Mouse (Mus musculus): ENCODE measurements around the gene Rab3ip.

The Rab3ip gene

GRCm38 (mm10) chr10:116950009-116950769 is at the start of gene Rab3ip:
Gene Rab3ip (minus strand): TSS chr10:116950769.
- under 1% methylated on average over 99 of the region's 103 CpGs for WGBS

DNA sequence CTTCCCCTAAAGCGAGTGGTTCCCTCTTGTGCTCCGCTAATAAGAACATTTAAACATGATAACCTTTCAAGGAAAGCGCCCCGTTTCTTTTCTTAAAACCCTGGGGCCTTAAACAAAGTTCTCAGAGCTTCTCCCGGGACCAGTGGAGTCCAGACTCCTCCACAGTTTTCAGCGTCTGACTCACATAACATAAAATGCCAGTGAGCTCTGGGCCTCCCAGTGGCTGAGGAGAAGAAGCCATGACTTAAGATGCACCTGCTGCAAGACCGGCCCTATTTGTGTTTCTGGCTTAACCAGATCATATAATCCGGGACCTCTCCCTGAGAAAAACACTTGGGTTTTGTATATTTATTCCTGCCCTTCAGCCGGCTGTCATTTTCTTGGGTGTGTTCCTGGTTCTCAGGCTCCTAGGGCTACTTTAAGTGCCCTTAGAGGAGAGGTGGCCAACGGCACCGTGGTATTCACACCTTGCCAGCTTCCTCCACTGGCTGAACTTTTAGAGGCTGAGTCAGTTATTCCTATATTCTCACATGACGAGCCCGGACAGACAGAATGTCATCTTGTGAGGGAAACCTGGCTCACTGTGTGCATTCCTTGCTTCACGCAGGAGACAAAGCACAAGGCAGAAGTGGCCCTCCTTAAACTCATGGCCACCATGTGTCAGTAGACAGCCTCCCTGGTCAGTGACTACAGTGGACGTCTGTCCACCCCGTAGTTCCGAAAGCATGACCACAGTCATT is 48.3 kb upstream of the Rab3ip start:
- WGBS = 84% methylated on average over 17 of the region's 17 CpGs

- WGBS = 61% methylated on average over 6 of the region's 6 CpGs
Measured at GRCm38 (mm10) chr10:116996236-116996600, 45.6 kb upstream of the Rab3ip start.

GRCm38 (mm10) chr10:116995584-116996235 is 45.1 kb upstream of the Rab3ip start:
- 80% methylated on average over 6 of the region's 6 CpGs for WGBS

GRCm38 (mm10) chr10:116995162-116995561 is 44.6 kb upstream of the Rab3ip start:
- WGBS = 88% methylated on average over 5 of the region's 5 CpGs

DNA sequence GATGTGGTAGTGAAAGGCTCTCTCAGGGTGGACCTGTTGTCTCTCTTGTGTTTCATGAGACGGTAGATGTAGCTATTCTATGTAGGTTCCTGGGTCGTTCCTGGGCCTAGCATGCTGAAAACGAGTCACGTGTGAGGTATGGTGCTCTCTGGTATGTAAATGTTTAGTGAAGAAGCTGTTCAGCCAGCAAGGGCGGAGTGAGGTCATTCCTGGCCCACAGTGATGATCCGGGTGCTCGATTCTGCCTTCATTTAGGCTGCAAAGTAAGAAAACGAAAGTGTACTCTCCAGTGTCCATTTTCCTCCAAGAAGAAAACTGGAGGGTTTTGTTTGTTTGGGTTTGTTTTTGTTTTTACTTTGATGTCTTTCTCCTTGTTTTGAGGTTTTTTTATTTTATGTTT is 43.4 kb upstream of the Rab3ip start:
- 89% methylated on average over 8 of the region's 8 CpGs for WGBS

- WGBS = 69% methylated on average over 21 of the region's 21 CpGs
Measured at GRCm38 (mm10) chr10:116986264-116987082, 35.9 kb upstream of the Rab3ip start, which contains the start of gene Best3. Gene Best3 (plus strand): TSS chr10:116986314.

- 79% methylated on average over 12 of the region's 12 CpGs for WGBS
Measured at GRCm38 (mm10) chr10:116984836-116985235, 34.3 kb upstream of the Rab3ip start.

GRCm38 (mm10) chr10:116982526-116982925 is 32.0 kb upstream of the Rab3ip start:
- 79% methylated on average over 4 of the region's 4 CpGs for WGBS

- WGBS = 70% methylated on average over 3 of the region's 3 CpGs
Measured at GRCm38 (mm10) chr10:116980888-116981287, 30.3 kb upstream of the Rab3ip start.

DNA sequence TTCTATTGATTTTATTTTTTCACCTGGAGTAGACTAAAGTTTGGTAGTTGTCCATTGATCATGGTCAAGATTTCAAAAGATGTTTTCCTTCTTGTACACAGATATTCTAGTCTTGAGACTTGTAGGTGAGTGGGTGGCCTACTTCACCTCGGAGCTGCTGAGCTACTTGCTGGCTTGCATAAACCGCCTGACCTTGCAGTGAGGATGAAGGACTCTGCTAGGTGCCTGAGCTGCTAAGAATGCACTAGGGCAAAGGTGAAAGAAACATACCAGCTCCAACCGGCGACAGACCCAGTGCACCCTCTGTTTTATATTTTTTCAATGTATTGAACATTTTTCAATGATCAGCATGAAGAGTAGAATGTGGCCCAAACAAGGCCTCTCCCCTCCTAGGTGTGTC is 29.7 kb upstream of the Rab3ip start:
- 87% methylated on average over 4 of the region's 4 CpGs for WGBS

DNA sequence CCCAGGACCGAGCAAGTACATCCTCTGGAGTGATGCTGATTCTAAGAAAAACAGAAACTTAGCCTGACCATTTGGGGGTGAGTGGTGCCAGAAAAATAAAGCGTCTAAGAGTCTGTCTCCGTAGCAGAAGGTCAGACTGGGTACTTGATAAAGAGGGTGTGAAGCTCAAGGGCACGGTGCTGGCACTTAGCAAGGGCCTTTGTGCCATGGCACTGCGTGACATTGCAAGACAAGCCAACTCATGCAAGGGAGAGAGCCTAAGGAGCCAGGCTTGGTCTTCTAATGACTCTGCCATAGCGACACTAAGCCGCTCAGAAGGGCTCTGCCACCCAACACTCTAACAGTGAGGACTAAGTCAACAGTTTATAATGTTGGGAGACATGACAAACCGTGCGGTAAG is 28.3 kb upstream of the Rab3ip start:
- WGBS = 92% methylated on average over 9 of the region's 9 CpGs

GRCm38 (mm10) chr10:116977858-116978257 is 27.3 kb upstream of the Rab3ip start:
- WGBS = 91% methylated on average over 2 of the region's 2 CpGs

GRCm38 (mm10) chr10:116977455-116977854 is 26.9 kb upstream of the Rab3ip start:
- WGBS = 81% methylated on average over 4 of the region's 4 CpGs

DNA sequence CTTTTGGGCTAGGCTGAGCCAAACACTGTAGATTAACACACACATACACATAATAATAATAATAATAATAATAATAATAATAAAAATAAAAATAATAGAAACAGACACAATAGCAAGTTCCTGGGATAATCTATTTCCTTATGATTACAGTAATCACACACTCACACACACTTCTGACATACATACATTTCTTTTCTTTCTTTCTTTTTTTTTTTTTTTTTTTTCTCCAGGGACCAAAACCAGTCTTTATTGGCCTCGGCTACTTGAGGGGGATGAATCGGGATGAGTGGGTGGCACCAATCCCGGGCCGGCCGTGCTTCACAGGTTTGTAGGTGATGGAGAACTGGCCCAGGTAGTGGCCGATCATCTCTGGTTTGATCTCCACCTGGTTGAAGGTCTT is 21.9 kb upstream of the Rab3ip start, which contains the start of gene Gm10271:
Gm10271 (minus strand) TSS at position 101 of the 400 bp plus-strand sequence.
- WGBS = 97% methylated on average over 6 of the region's 6 CpGs

GRCm38 (mm10) chr10:116968741-116969140 is 18.2 kb upstream of the Rab3ip start:
- 82% methylated on average over 4 of the region's 4 CpGs for WGBS

- WGBS = 82% methylated on average over 6 of the region's 6 CpGs
Measured at GRCm38 (mm10) chr10:116966065-116966464, 15.5 kb upstream of the Rab3ip start.

DNA sequence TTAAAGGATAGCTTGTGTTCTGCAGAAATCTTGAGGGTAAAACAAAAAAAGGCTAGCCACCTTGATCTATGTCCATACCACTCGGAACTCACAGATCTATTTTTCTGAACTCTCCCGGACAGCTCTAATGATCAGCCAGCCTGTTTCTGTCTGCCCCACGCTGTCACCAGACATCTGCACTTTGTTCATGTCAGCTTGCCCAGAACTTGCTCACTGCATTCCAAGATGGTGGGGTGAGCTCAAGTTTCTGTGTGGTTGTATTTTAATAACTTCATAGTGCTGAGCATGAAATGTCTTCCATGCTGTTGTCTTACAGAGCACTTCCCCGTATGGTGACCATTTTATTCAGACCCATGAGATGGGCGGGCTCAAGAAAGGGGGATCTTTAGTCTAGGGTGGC is 14.7 kb upstream of the Rab3ip start:
- WGBS = 82% methylated on average over 5 of the region's 5 CpGs

- 91% methylated on average over 4 of the region's 4 CpGs for WGBS
Measured at GRCm38 (mm10) chr10:116964571-116964970, 14.0 kb upstream of the Rab3ip start.

GRCm38 (mm10) chr10:116964084-116964483 is 13.5 kb upstream of the Rab3ip start:
- 83% methylated on average over 11 of the region's 11 CpGs for WGBS

DNA sequence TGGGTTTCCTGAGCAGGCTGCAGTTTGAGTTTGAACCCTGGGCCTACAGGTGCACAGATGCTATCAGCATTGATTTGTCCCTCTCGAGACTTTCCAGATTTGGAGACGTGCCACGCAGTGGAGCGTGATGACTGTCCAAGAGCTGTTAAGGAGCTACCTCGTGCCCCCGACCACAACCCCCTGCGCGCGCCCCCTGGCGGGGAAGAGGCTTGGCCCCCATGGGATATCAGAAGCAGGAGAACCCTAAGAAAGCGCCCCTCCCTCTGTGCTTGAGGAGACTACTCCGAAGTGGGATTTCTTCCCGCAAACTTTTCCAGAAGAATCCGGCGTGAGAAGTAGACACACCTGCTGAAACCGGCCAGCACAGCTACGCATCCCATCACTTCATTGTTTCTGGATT is 12.2 kb upstream of the Rab3ip start:
- WGBS = 66% methylated on average over 17 of the region's 17 CpGs

- WGBS = 86% methylated on average over 14 of the region's 14 CpGs
Measured at GRCm38 (mm10) chr10:116962152-116962551, 11.6 kb upstream of the Rab3ip start.

All from cerebral cortex, adult 2 months (tissue).